Mouse (Mus musculus) hindbrain, postnatal 0 days (tissue): ENCODE results near the gene Wwox. TPM values are rescaled to one million over a fixed set of nuclear protein-coding genes. Genes with fewer than 3 reads are reported as not detected.

Source experiments
- ATAC-seq: fragments of 200-750 bp; cut with Nextera tagmentation; 2 replicates; pipeline ENCODE4 v1.8.0; 2017; ENCODE audit warnings: mild to moderate bottlenecking, moderate TSS enrichment, moderate library complexity
- DNase-seq: peaks from one replicate; pipeline ENCODE4 v3.0.0-alpha.2; 2015; ENCODE audit warnings: low spot score
- H3K27ac ChIP-seq: fragments of 300-500 bp; sonication (generic); 2 replicates; pipeline ENCODE4 v1.5.1; 2014; ENCODE audit warnings: mild to moderate bottlenecking
- H3K27me3 ChIP-seq: fragments of 300-500 bp; sonication (generic); 2 replicates; pipeline ENCODE4 v1.6.1; 2014; ENCODE audit warnings: low read length, mixed read lengths; ENCODE audit not compliant: insufficient read depth
- H3K36me3 ChIP-seq: fragments of 300-500 bp; sonication (generic); 2 replicates; pipeline ENCODE4 v1.6.1; 2014; ENCODE audit warnings: low read length, mixed read lengths; ENCODE audit not compliant: insufficient read depth
- H3K4me1 ChIP-seq: fragments of 300-500 bp; sonication (generic); 2 replicates; pipeline ENCODE4 v1.6.1; 2014; ENCODE audit warnings: antibody characterized with exemption, low read length, mixed read lengths; ENCODE audit not compliant: insufficient read depth
- H3K4me2 ChIP-seq: fragments of 300-500 bp; sonication (generic); 2 replicates; pipeline ENCODE4 v1.6.1; 2014; ENCODE audit warnings: low read depth, mild to moderate bottlenecking, low read length, moderate library complexity, mixed read lengths
- H3K4me3 ChIP-seq: fragments of 300-500 bp; sonication (generic); 2 replicates; pipeline ENCODE4 v1.5.1; 2014; ENCODE audit warnings: low read length
- H3K9ac ChIP-seq: fragments of 300-500 bp; sonication (generic); replicated peaks from 2 replicates; pipeline ENCODE4 v1.6.1; 2014; ENCODE audit warnings: mild to moderate bottlenecking, low read length, moderate library complexity, mixed read lengths
- H3K9me3 ChIP-seq: fragments of 300-500 bp; sonication (generic); 2 replicates; pipeline ENCODE4 v1.6.1; 2016; ENCODE audit warnings: low read length, mixed read lengths
- CTCF ChIP-seq: IDR thresholded peaks from 2 replicates; pipeline ENCODE4 v1.5.1; 2016; ENCODE audit warnings: antibody characterized with exemption, control low read depth, low read depth
- WGBS: fragments of 180-500 bp; shearing (Covaris S2); extraction: QIAGEN DNeasy Blood & Tissue Kit; methylation state at CpG from one replicate; pipeline ENCODE4 v1.1.7; 2014; 5-methylcytosine and 5-hydroxymethylcytosine counted together
- polyA plus RNA-seq: library from polyadenylated mRNA; unstranded; fragments of >200 nt; fragmentation: Nextera tagmentation; extraction: Ambion mirVana; gene quantifications from 2 replicates; pipeline ENCODE4 v1.2.1, GENCODE M21; 2015
- total RNA-seq: library from RNA; depleted of rRNA; stranded (reverse); fragments of >200 nt; gene quantifications from 2 replicates; pipeline ENCODE4 v1.2.3, GENCODE M21; 2014

Wwox gene
- total and polyA plus RNA-seq, 2 experiments from 2014 or later: 17.1 to 19.8 TPM

GRCm38 (mm10) chr8:114615908-114616307 is 176.5 kb downstream of the Wwox start:
- Histone ChIP-seq H3K36me3 (no peaks in the 10 kb centered on the region), H3K9ac (no peak overlapping the region), H3K4me3 (no peak overlapping the region), H3K9me3 (no peaks in the 10 kb centered on the region), H3K4me2 (no peak overlapping the region), H3K4me1 (no peaks in the 10 kb centered on the region), H3K27me3 (no peaks in the 10 kb centered on the region), H3K27ac (no peak overlapping the region)
- DNase-seq (no peak), ATAC-seq (no peak)
- no peak for TF ChIP-seq CTCF
- WGBS: 83% methylated on average over 6 of the region's 6 CpGs

GRCm38 (mm10) chr8:114618908-114619508 is 179.6 kb downstream of the Wwox start:
- TF ChIP-seq CTCF: no peak
- H3K27me3 ChIP-seq: no peaks in the 10 kb centered on the region
- H3K4me3 ChIP-seq: no peak overlapping the region
- DNase-seq (no peak), ATAC-seq (no peak)
- H3K9ac ChIP-seq: no peak overlapping the region
- WGBS: 31% methylated on average over 9 of the region's 9 CpGs
- H3K9me3 ChIP-seq: no peaks in the 10 kb centered on the region
- no peaks in the 10 kb centered on the region for H3K36me3 ChIP-seq
- H3K27ac ChIP-seq: no peak overlapping the region
- no peaks in the 10 kb centered on the region for H3K4me1 ChIP-seq
- no peak overlapping the region for H3K4me2 ChIP-seq

- 93% methylated on average over 6 of the region's 6 CpGs for WGBS
- no peak for TF ChIP-seq CTCF
Observed at GRCm38 (mm10) chr8:114625402-114625801, 185.9 kb downstream of the Wwox start.

GRCm38 (mm10) chr8:114626897-114627296 is 187.4 kb downstream of the Wwox start:
- ATAC-seq: no peak
- Histone ChIP-seq H3K4me1 (no peaks in the 10 kb centered on the region), H3K36me3 (no peaks in the 10 kb centered on the region), H3K27ac (no peak overlapping the region), H3K4me3 (no peak overlapping the region), H3K9me3 (no peaks in the 10 kb centered on the region), H3K9ac (no peak overlapping the region), H3K4me2 (no peak overlapping the region), H3K27me3 (no peaks in the 10 kb centered on the region)
- DNase-seq: no peak
- whole genome bisulfite sequencing: 85% methylated on average over 9 of the region's 9 CpGs
- TF ChIP-seq CTCF: no peak

More at GRCm38 (mm10) chr8:114625402-114625801, 185.9 kb downstream of the Wwox start:
- no peak overlapping the region for H3K9ac ChIP-seq
- no peak for ATAC-seq
- no peaks in the 10 kb centered on the region for H3K36me3 ChIP-seq
- no peak overlapping the region for H3K4me2 ChIP-seq
- H3K4me3 ChIP-seq: no peak overlapping the region
- no peaks in the 10 kb centered on the region for H3K9me3 ChIP-seq
- DNase-seq: no peak
- H3K27ac ChIP-seq: no peak overlapping the region
- no peaks in the 10 kb centered on the region for H3K4me1 ChIP-seq
- no peaks in the 10 kb centered on the region for H3K27me3 ChIP-seq

- DNase-seq: no peak
- Histone ChIP-seq H3K27ac (no peak overlapping the region), H3K36me3 (no peaks in the 10 kb centered on the region), H3K9ac (no peak overlapping the region), H3K4me2 (no peak overlapping the region), H3K9me3 (no peaks in the 10 kb centered on the region), H3K27me3 (no peaks in the 10 kb centered on the region), H3K4me1 (no peaks in the 10 kb centered on the region), H3K4me3 (no peak overlapping the region)
- ATAC-seq: no peak
- 85% methylated on average over 7 of the region's 7 CpGs for WGBS
- no peak for TF ChIP-seq CTCF
Observed at GRCm38 (mm10) chr8:114629719-114630118, 190.3 kb downstream of the Wwox start.

- Histone ChIP-seq H3K27ac (no peak overlapping the region), H3K9ac (no peak overlapping the region), H3K9me3 (no peaks in the 10 kb centered on the region), H3K4me3 (no peak overlapping the region), H3K4me1 (no peaks in the 10 kb centered on the region), H3K27me3 (no peaks in the 10 kb centered on the region), H3K4me2 (no peak overlapping the region), H3K36me3 (no peaks in the 10 kb centered on the region)
- DNase-seq (no peak), ATAC-seq (no peak)
- WGBS: 45% methylated on average over 6 of the region's 6 CpGs
- no peak for TF ChIP-seq CTCF
Observed at GRCm38 (mm10) chr8:114631087-114631486, 191.6 kb downstream of the Wwox start.

- H3K9ac ChIP-seq: no peak overlapping the region
- no peaks in the 10 kb centered on the region for H3K4me1 ChIP-seq
- H3K27me3 ChIP-seq: no peaks in the 10 kb centered on the region
- WGBS: 91% methylated on average over 2 of the region's 2 CpGs
- H3K27ac ChIP-seq: no peak overlapping the region
- DNase-seq (no peak), ATAC-seq (no peak)
- no peaks in the 10 kb centered on the region for H3K9me3 ChIP-seq
- H3K4me2 ChIP-seq: no peak overlapping the region
- no peak overlapping the region for H3K4me3 ChIP-seq
- TF ChIP-seq CTCF: no peak
- H3K36me3 ChIP-seq: no peaks in the 10 kb centered on the region
Observed at GRCm38 (mm10) chr8:114634151-114634550, 194.7 kb downstream of the Wwox start.
